Mouse (Mus musculus): ENCODE results near the gene Cercam.

- no peak for TF ChIP-seq MYOD1 (IDR thresholded peaks at IDR 0.05; ENCODE audit: control insufficient read depth in 1 of 3, insufficient read length in 2 of 3, low read depth in 2 of 3)
- TF ChIP-seq POLR2A (IDR thresholded peaks at IDR 0.05; ENCODE audit: insufficient read length, low read depth), result no peak
- no peak for TF ChIP-seq POLR2AphosphoS2 (IDR thresholded peaks at IDR 0.05; ENCODE audit: insufficient read length, low read depth)
- no peak for TF ChIP-seq SRF (IDR thresholded peaks at IDR 0.05; ENCODE audit: control insufficient read depth, insufficient read length, low read depth)
- TF ChIP-seq USF1 (IDR thresholded peaks at IDR 0.05; ENCODE audit: low read depth), result no peak
- TF ChIP-seq TCF12 (IDR thresholded peaks at IDR 0.05; ENCODE audit: insufficient read depth, poor library complexity, severe bottlenecking), result no peak
- no peak for TF ChIP-seq TCF3 (IDR thresholded peaks at IDR 0.05; ENCODE audit: insufficient read length, low read depth)
- no peak for TF ChIP-seq E2F4 (IDR thresholded peaks at IDR 0.05; ENCODE audit: insufficient read depth)
- no peak for TF ChIP-seq MAX (IDR thresholded peaks at IDR 0.05; ENCODE audit: low read depth)
Observed at GRCm38 (mm10) chr2:29849841-29850480, 19.0 kb upstream of the Cercam start.

Data from myocyte (in vitro differentiated cells).